Comparison of ENCODE assay signal across 27 mouse cellular contexts in the genomic region with DNA sequence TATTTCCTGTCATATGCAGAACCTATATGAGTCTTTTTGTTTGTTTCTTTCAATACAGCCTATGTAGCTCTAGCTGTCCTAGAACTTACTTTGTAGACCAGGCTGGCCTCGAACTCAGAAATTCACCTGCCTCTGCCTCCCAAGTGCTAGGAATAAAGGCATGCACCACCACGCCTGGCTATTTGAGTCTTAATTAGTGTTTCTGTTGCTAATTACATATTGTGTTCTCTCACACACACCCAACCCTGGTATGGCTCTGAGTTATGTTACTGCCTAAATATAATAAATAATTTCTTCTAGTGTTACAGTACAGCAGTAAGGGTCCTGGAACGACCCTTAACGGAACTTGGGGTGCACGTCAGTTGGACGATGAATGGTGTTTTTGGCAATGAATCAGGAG. TPM values are rescaled to one million over a fixed set of nuclear protein-coding genes. Genes with fewer than 3 reads are reported as not detected.
"Had no signal": no experiment of that assay in that cellular context is flagged by ENCODE, and none has a peak within 500 bp of the region (broad histone marks: within the 10 kb centered on the region; RNA-seq: fewer than 3 reads in every experiment).

No protein-coding gene starts in this region.

- H3K36me3 ChIP-seq: limb, embryonic 10.5 days; limb, embryonic 12.5 days; limb, embryonic 13.5 days; limb, embryonic 15.5 days; liver, embryonic 12.5 days; liver, embryonic 13.5 days; liver, embryonic 15.5 days; lung, embryonic 15.5 days; midbrain, embryonic 10.5 days; midbrain, embryonic 12.5 days; midbrain, embryonic 13.5 days; midbrain, embryonic 15.5 days had no signal

- H3K4me1 ChIP-seq: limb, embryonic 13.5 days; limb, embryonic 15.5 days; lung, embryonic 15.5 days; midbrain, embryonic 12.5 days; midbrain, embryonic 13.5 days; midbrain, embryonic 15.5 days had no signal

- DNase-seq: left cerebral cortex, postnatal 4 days; liver; liver, embryonic 13.5 days; liver, postnatal 0 days; lung, adult 18-20 months; lung, adult 2 months; lung, embryonic 14.5 days; lung, postnatal 10 days; lung, postnatal 14 days; lung, postnatal 36 days; lung, postnatal 4 days; midbrain, embryonic 14.5 days had no signal

- H3K4me2 ChIP-seq: limb, embryonic 12.5 days; limb, embryonic 13.5 days; limb, embryonic 15.5 days; lung, embryonic 14.5 days; lung, embryonic 15.5 days; midbrain, embryonic 11.5 days; midbrain, embryonic 12.5 days; midbrain, embryonic 13.5 days; midbrain, embryonic 15.5 days had no signal

- H3K27me3 ChIP-seq: limb, embryonic 12.5 days; limb, embryonic 15.5 days; liver, embryonic 12.5 days; liver, embryonic 13.5 days; liver, embryonic 15.5 days; lung, embryonic 15.5 days; midbrain, embryonic 12.5 days had no signal

- H3K9ac ChIP-seq: limb, embryonic 12.5 days; limb, embryonic 13.5 days; limb, embryonic 15.5 days; liver, embryonic 12.5 days; liver, embryonic 13.5 days; liver, embryonic 14.5 days; liver, embryonic 15.5 days; liver, postnatal 0 days; lung, embryonic 14.5 days; lung, embryonic 15.5 days; midbrain, embryonic 12.5 days; midbrain, embryonic 13.5 days; midbrain, embryonic 15.5 days had no signal

- H3K27ac ChIP-seq: limb, embryonic 10.5 days; limb, embryonic 12.5 days; limb, embryonic 13.5 days; limb, embryonic 15.5 days; liver, embryonic 12.5 days; liver, embryonic 13.5 days; liver, embryonic 14.5 days; liver, embryonic 15.5 days; lung, embryonic 15.5 days; macrophage; midbrain, embryonic 10.5 days; midbrain, embryonic 12.5 days; midbrain, embryonic 13.5 days; midbrain, embryonic 15.5 days had no signal

- H3K4me3 ChIP-seq: limb, embryonic 10.5 days; limb, embryonic 12.5 days; limb, embryonic 13.5 days; limb, embryonic 15.5 days; liver, embryonic 12.5 days; liver, embryonic 15.5 days; megakaryocyte, embryonic 14.5 days; midbrain, embryonic 10.5 days; midbrain, embryonic 12.5 days; midbrain, embryonic 13.5 days; midbrain, embryonic 15.5 days had no signal

- H3K9me3 ChIP-seq: limb, embryonic 10.5 days; limb, embryonic 12.5 days; limb, embryonic 13.5 days; limb, embryonic 15.5 days; liver, embryonic 12.5 days; liver, embryonic 13.5 days; liver, embryonic 15.5 days; lung, embryonic 15.5 days; megakaryocyte, embryonic 14.5 days; midbrain, embryonic 10.5 days; midbrain, embryonic 12.5 days; midbrain, embryonic 13.5 days; midbrain, embryonic 15.5 days had no signal

RNA-seq across cellular contexts. Expression of a gene that starts 47.2 kb away (rescaled TPM):
- polyA plus RNA-seq: macrophage had no signal

RNA-seq across cellular contexts. Expression of a gene that starts 48.7 kb away (rescaled TPM):
- polyA plus RNA-seq: macrophage had no signal
